ENCODE assay signal across 8 mouse cellular contexts in genomic region chr15:85042361-85042954, GRCm38 (mm10). TPM values are rescaled to one million over a fixed set of nuclear protein-coding genes. Genes with fewer than 3 reads are reported as not detected.
DNase-seq lines count a peak whose midpoint lies in the region; ATAC-seq and TF ChIP-seq lines count a peak whose summit lies in the region.

No protein-coding gene starts in this region.

- peaks cover 19 to 36% of the 10 kb centered on the region in 2 experiments for H3K4me1 ChIP-seq in heart, embryonic 14.5 days (ENCODE audit: control insufficient read depth in 2 of 2, insufficient read depth in 2 of 2, low read length in 2 of 2)
- H3K4me1 ChIP-seq in kidney, embryonic 16.5 days (ENCODE audit: insufficient read depth, low read length) = peaks cover 21% of the 10 kb centered on the region
- H3K4me1 ChIP-seq in stomach, embryonic 14.5 days (ENCODE audit: control insufficient read depth, insufficient read depth, low read length) = peaks cover 26% of the 10 kb centered on the region; the same call in 1 of the 2 replicates

- H3K79me2 ChIP-seq in myocyte (ENCODE audit: control insufficient read depth, insufficient read depth) = peaks cover 55% of the 10 kb centered on the region

- ATAC-seq in heart, embryonic 14.5 days (ENCODE audit: insufficient number of reproducible peaks, insufficient read depth, low FRiP score, low read depth) = peak; percentile 65
- peak; percentile 61 for ATAC-seq in kidney, embryonic 16.5 days (ENCODE audit: low FRiP score, low TSS enrichment)
- ATAC-seq in stomach, embryonic 14.5 days (ENCODE audit: insufficient number of reproducible peaks, insufficient read depth, low FRiP score, low read depth) = peak; percentile 83; the same call in 1 of the 2 replicates

- peaks cover 21% of the 10 kb centered on the region for H3K36me3 ChIP-seq in heart, embryonic 14.5 days (ENCODE audit: control insufficient read depth, insufficient read depth, low read length)
- peaks cover 15% of the 10 kb centered on the region for H3K36me3 ChIP-seq in kidney, embryonic 16.5 days (ENCODE audit: insufficient read depth, low read length)
- peaks cover 12% of the 10 kb centered on the region for H3K36me3 ChIP-seq in myocyte (ENCODE audit: control insufficient read depth, insufficient read depth)
- peaks cover 13% of the 10 kb centered on the region for H3K36me3 ChIP-seq in stomach, embryonic 14.5 days (ENCODE audit: control insufficient read depth, insufficient read depth, low read length)

- WGBS in heart, embryonic 14.5 days = 9% methylated on average over 4 of the region's 4 CpGs
- 20% methylated on average over 4 of the region's 4 CpGs for WGBS in kidney, embryonic 16.5 days
- WGBS in stomach, embryonic 14.5 days = 12% methylated on average over 4 of the region's 4 CpGs

- H3K27me3 ChIP-seq in heart, embryonic 14.5 days (ENCODE audit: control insufficient read depth, insufficient read depth, low read length) = no peaks in the 10 kb centered on the region
- H3K27me3 ChIP-seq in kidney, embryonic 16.5 days (ENCODE audit: insufficient read depth, low read length) = no peaks in the 10 kb centered on the region
- H3K27me3 ChIP-seq in myocyte (ENCODE audit: control insufficient read depth, insufficient read depth, insufficient read length) = no peaks in the 10 kb centered on the region
- no peaks in the 10 kb centered on the region for H3K27me3 ChIP-seq in stomach, embryonic 14.5 days (ENCODE audit: control insufficient read depth, insufficient read depth, low read length)

- peak overlapping the region; percentile 72 to 78 for H3K27ac ChIP-seq in heart, embryonic 14.5 days (replicated peaks in 1 of 2; ENCODE audit: control insufficient read depth in 1 of 2, insufficient read depth in 1 of 2, low read depth in 2 of 2, low read length in 2 of 2)
- H3K27ac ChIP-seq in kidney, embryonic 16.5 days (ENCODE audit: low read length) = peak overlapping the region; percentile 48
- H3K27ac ChIP-seq in stomach, embryonic 14.5 days (ENCODE audit: low read length) = peak overlapping the region; percentile 82

- H3K4me3 ChIP-seq in heart, embryonic 14.5 days (ENCODE audit: control insufficient read depth in 1 of 2, insufficient read depth in 1 of 2, low read depth in 1 of 2, low read length in 2 of 2) = no peak overlapping the region
- no peak overlapping the region for H3K4me3 ChIP-seq in kidney, embryonic 16.5 days (ENCODE audit: low read length)
- no peak overlapping the region for H3K4me3 ChIP-seq in myocyte
- no peak overlapping the region for H3K4me3 ChIP-seq in stomach, embryonic 14.5 days (ENCODE audit: low read depth, low read length)

- H3K9ac ChIP-seq in heart, embryonic 14.5 days (ENCODE audit: low read length) = no peak overlapping the region; the same call in 1 of the 2 replicates
- H3K9ac ChIP-seq in kidney, embryonic 16.5 days (replicated peaks; ENCODE audit: low read length) = no peak overlapping the region
- no peak overlapping the region for H3K9ac ChIP-seq in stomach, embryonic 14.5 days (replicated peaks; ENCODE audit: low read depth, low read length)

- no peak for TF ChIP-seq POLR2A in myocyte (IDR thresholded peaks at IDR 0.05; ENCODE audit: insufficient read length, low read depth)

- H3K4me2 ChIP-seq in heart, embryonic 14.5 days (ENCODE audit: low read length) = peak overlapping the region; percentile 11; the same call in 1 of the 2 replicates
- H3K4me2 ChIP-seq in kidney, embryonic 16.5 days (replicated peaks; ENCODE audit: low read depth, low read length) = no peak overlapping the region
- peak overlapping the region; percentile 41 for H3K4me2 ChIP-seq in myocyte (ENCODE audit: low read depth)
- peak overlapping the region; percentile 11 for H3K4me2 ChIP-seq in stomach, embryonic 14.5 days (replicated peaks; ENCODE audit: low read depth, low read length)

- no peak overlapping the region for H3ac ChIP-seq in myocyte (ENCODE audit: control insufficient read depth, insufficient read length)

- peak; percentile 79 to 87 for DNase-seq in B cell, adult 2 months
- peak; percentile 76 for DNase-seq in adrenal gland, postnatal 14 days
- peak; percentile 97 for DNase-seq in fibroblast of lung, adult 2 months (ENCODE audit: low read depth)
- DNase-seq in liver = peak; percentile 42

- H3K9me3 ChIP-seq in heart, embryonic 14.5 days (ENCODE audit: control insufficient read depth, low read length) = no peaks in the 10 kb centered on the region
- H3K9me3 ChIP-seq in kidney, embryonic 16.5 days (ENCODE audit: low read length) = no peaks in the 10 kb centered on the region
- no peaks in the 10 kb centered on the region for H3K9me3 ChIP-seq in stomach, embryonic 14.5 days (ENCODE audit: control insufficient read depth, low read depth, low read length)

TF ChIP-seq in myocyte, 11 proteins besides CTCF, POLR2A, EP300 and RAD21:
- peak; percentile 98 for TF ChIP-seq SRF (IDR thresholded peaks at IDR 0.05; ENCODE audit: control insufficient read depth, insufficient read length, low read depth)
- no peak for TF ChIP-seq TCF12 (IDR thresholded peaks at IDR 0.05; ENCODE audit: insufficient read depth, poor library complexity, severe bottlenecking)
- TF ChIP-seq CEBPB (IDR thresholded peaks at IDR 0.05; ENCODE audit: insufficient read depth, poor library complexity, severe bottlenecking) = peak; percentile 66; the same call in 1 of the 2 replicates
- no peak for TF ChIP-seq POLR2AphosphoS2 (IDR thresholded peaks at IDR 0.05; ENCODE audit: insufficient read length, low read depth)
- no peak for TF ChIP-seq MYOG (IDR thresholded peaks at IDR 0.05; ENCODE audit: control insufficient read depth in 1 of 3, insufficient read depth in 1 of 3, insufficient read length in 2 of 3, low read depth in 2 of 3)
TF ChIP-seq in myocyte: peak in this region for 2.

RNA-seq across cellular contexts. Expression of gene Fam118a, which starts 13.7 kb away (rescaled TPM):
- 12.6 and 15.5 TPM in 2 replicates for total RNA-seq in adrenal gland, postnatal 14 days (2021)
- 17.4 and 17.5 TPM in 2 replicates for polyA plus RNA-seq in heart, embryonic 14.5 days (2014; fragmentation: Nextera tagmentation; extraction: Ambion mirVana)
- 23.3 and 23.9 TPM in 2 replicates for polyA plus RNA-seq in kidney, embryonic 16.5 days (2015; fragmentation: Nextera tagmentation; extraction: Ambion mirVana)
- 16.0 TPM for polyA plus RNA-seq in myocyte (2012; fragmentation: generic; extraction: Trizol)
- polyA plus RNA-seq in stomach, embryonic 14.5 days (2014; fragmentation: Nextera tagmentation; extraction: Ambion mirVana) = 30.7 and 31.8 TPM in 2 replicates

RNA-seq across cellular contexts. Expression of gene Upk3a, which starts 25.5 kb away (rescaled TPM):
- total RNA-seq in adrenal gland, postnatal 14 days (2021) = not detected in 2 replicates
- not detected in 2 replicates for polyA plus RNA-seq in heart, embryonic 14.5 days (2014; fragmentation: Nextera tagmentation; extraction: Ambion mirVana)
- polyA plus RNA-seq in kidney, embryonic 16.5 days (2015; fragmentation: Nextera tagmentation; extraction: Ambion mirVana) = 65.9 and 74.8 TPM in 2 replicates
- not detected for polyA plus RNA-seq in myocyte (2012; fragmentation: generic; extraction: Trizol)
- 11.5 TPM in 2 replicates for polyA plus RNA-seq in stomach, embryonic 14.5 days (2014; fragmentation: Nextera tagmentation; extraction: Ambion mirVana)

RNA-seq across cellular contexts. Expression of gene 5031439G07Rik, which starts 54.1 kb away (rescaled TPM):
- total RNA-seq in adrenal gland, postnatal 14 days (2021) = 24.9 and 32.2 TPM in 2 replicates
- polyA plus RNA-seq in heart, embryonic 14.5 days (2014; fragmentation: Nextera tagmentation; extraction: Ambion mirVana) = 9.4 and 9.9 TPM in 2 replicates
- polyA plus RNA-seq in kidney, embryonic 16.5 days (2015; fragmentation: Nextera tagmentation; extraction: Ambion mirVana) = 7.1 and 7.2 TPM in 2 replicates
- 44.0 TPM for polyA plus RNA-seq in myocyte (2012; fragmentation: generic; extraction: Trizol)
- polyA plus RNA-seq in stomach, embryonic 14.5 days (2014; fragmentation: Nextera tagmentation; extraction: Ambion mirVana) = 8.8 and 9.4 TPM in 2 replicates

Comparison
In these comparisons a context has a peak if more than half of its experiments do, and no peak if none do; other contexts are left out.
1. DNase-seq: peak in every context shown above with its lines; median percentile 97 in fibroblast of lung, adult 2 months; 83 in B cell, adult 2 months; 76 in adrenal gland, postnatal 14 days; 42 in liver.
2. RNA of gene Upk3a, which starts 25.5 kb away (polyA plus RNA-seq): 65.9 to 74.8 TPM in kidney, embryonic 16.5 days and 11.5 TPM in stomach, embryonic 14.5 days; not detected in heart, embryonic 14.5 days and not detected in myocyte (single experiment); every median in the first group is over 10 times any median in the second.
3. Peak in every context shown above with its lines, with median percentiles within 50 percentile points of each other: ATAC-seq and H3K27ac ChIP-seq.